Mouse (Mus musculus): ENCODE measurements around the gene Nme7. TPM values are rescaled to one million over a fixed set of nuclear protein-coding genes. Genes with fewer than 3 reads are reported as not detected.

Nme7 gene
- polyA plus RNA-seq, 1 experiment from 2014 or later, result 36.9 TPM

- H3K9me3 ChIP-seq (ENCODE audit: control insufficient read depth, low read depth, low read length), result no peaks in the 10 kb centered on the region
- H3K9ac ChIP-seq (replicated peaks; ENCODE audit: low read depth, low read length), result no peak overlapping the region
- WGBS, result 67% methylated on average over 7 of the region's 7 CpGs
- no peak overlapping the region for H3K27ac ChIP-seq (ENCODE audit: low read length)
- ATAC-seq (ENCODE audit: insufficient number of reproducible peaks, insufficient read depth, low FRiP score, low read depth), result no peak
- H3K4me1 ChIP-seq (ENCODE audit: control insufficient read depth, insufficient read depth, low read length), result no peaks in the 10 kb centered on the region
- H3K36me3 ChIP-seq (ENCODE audit: control insufficient read depth, insufficient read depth, low read length), result no peaks in the 10 kb centered on the region
- no peak overlapping the region for H3K4me3 ChIP-seq (ENCODE audit: low read depth, low read length)
- no peak overlapping the region for H3K4me2 ChIP-seq (replicated peaks; ENCODE audit: low read depth, low read length)
- H3K27me3 ChIP-seq (ENCODE audit: control insufficient read depth, insufficient read depth, low read length), result no peaks in the 10 kb centered on the region
Measured at GRCm38 (mm10) chr1:164374020-164374419, 70.1 kb downstream of the Nme7 start.

DNA sequence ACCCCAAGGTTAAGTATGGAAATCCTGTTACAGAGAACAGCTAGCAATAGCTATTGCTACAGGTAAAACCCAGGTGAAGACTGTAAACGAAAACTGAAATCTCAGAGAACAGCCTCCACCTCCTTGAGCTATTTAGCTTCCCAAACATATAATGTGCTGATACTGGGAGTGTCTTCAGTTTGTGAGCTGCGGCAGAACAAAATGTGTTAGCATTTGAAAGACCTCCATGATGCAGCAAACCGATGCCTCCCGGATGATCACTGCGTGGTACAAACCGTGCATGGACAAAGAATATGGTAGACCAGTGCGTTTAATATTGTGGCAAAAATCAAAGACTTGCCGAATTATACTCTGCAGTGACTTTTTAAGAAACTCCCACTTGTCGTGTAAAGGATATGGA, 71.7 kb downstream of the Nme7 start:
- no peaks in the 10 kb centered on the region for H3K4me1 ChIP-seq (ENCODE audit: control insufficient read depth, insufficient read depth, low read length)
- 94% methylated on average over 9 of the region's 9 CpGs for WGBS
- ATAC-seq (ENCODE audit: insufficient number of reproducible peaks, insufficient read depth, low FRiP score, low read depth), result no peak

DNA sequence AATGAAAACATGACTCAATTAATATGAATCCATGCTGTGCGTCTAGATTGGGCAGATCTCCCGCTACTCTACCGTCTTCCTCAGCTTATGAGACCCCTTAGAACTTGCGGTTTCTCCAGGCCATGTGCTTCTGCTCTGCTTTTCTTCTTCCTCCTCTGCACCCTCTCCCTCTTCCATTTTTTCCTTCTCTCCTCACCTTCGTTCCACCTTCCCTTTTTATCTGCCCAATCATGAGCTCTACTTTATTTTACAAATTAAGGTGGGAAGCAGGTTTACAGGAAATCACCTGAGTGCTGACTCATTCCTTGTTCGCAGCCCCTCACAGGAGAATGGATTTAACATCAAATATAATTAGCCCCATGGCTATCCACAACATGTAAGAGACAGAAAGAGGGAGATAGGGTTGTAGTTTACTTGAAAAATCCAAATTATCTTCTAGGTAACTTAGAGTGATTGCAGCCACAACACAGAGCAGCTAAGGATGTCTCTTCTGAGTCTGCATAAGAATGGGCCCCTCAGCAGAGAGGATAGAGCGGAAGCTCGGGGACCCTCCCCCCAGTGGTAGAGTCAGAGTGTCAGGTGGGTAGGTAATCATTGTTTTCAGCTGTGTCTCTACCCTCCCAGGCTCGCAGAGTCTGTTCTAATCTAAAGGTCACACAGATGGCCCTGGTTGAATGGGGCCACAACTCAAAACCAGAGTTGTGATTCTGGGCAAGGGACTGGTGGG, 73.0 kb downstream of the Nme7 start:
- H3K4me3 ChIP-seq (ENCODE audit: low read depth, low read length), result no peak overlapping the region
- H3K27ac ChIP-seq (ENCODE audit: low read length), result no peak overlapping the region
- H3K4me1 ChIP-seq (ENCODE audit: control insufficient read depth, insufficient read depth, low read length), result no peaks in the 10 kb centered on the region
- WGBS, result 78% methylated on average over 9 of the region's 9 CpGs
- no peak for ATAC-seq (ENCODE audit: insufficient number of reproducible peaks, insufficient read depth, low FRiP score, low read depth)
- no peak overlapping the region for H3K9ac ChIP-seq (replicated peaks; ENCODE audit: low read depth, low read length)
- H3K9me3 ChIP-seq (ENCODE audit: control insufficient read depth, low read depth, low read length), result no peaks in the 10 kb centered on the region
- H3K36me3 ChIP-seq (ENCODE audit: control insufficient read depth, insufficient read depth, low read length), result no peaks in the 10 kb centered on the region; the same call in 1 of the 2 replicates
- no peaks in the 10 kb centered on the region for H3K27me3 ChIP-seq (ENCODE audit: control insufficient read depth, insufficient read depth, low read length)
- H3K4me2 ChIP-seq (replicated peaks; ENCODE audit: low read depth, low read length), result no peak overlapping the region

More for the DNA sequence above, 71.7 kb downstream of the Nme7 start:
- no peaks in the 10 kb centered on the region; the same call in 1 of the 2 replicates for H3K36me3 ChIP-seq (ENCODE audit: control insufficient read depth, insufficient read depth, low read length)
- no peak overlapping the region for H3K9ac ChIP-seq (replicated peaks; ENCODE audit: low read depth, low read length)
- no peak overlapping the region for H3K4me3 ChIP-seq (ENCODE audit: low read depth, low read length)
- H3K4me2 ChIP-seq (replicated peaks; ENCODE audit: low read depth, low read length), result no peak overlapping the region
- no peak overlapping the region for H3K27ac ChIP-seq (ENCODE audit: low read length)
- no peaks in the 10 kb centered on the region for H3K9me3 ChIP-seq (ENCODE audit: control insufficient read depth, low read depth, low read length)
- H3K27me3 ChIP-seq (ENCODE audit: control insufficient read depth, insufficient read depth, low read length), result no peaks in the 10 kb centered on the region

GRCm38 (mm10) chr1:164383621-164384020, 79.7 kb downstream of the Nme7 start:
- 91% methylated on average over 8 of the region's 8 CpGs for WGBS
- H3K4me3 ChIP-seq (ENCODE audit: low read depth, low read length), result no peak overlapping the region
- H3K27me3 ChIP-seq (ENCODE audit: control insufficient read depth, insufficient read depth, low read length), result no peaks in the 10 kb centered on the region
- H3K4me1 ChIP-seq (ENCODE audit: control insufficient read depth, insufficient read depth, low read length), result no peaks in the 10 kb centered on the region
- no peak overlapping the region for H3K27ac ChIP-seq (ENCODE audit: low read length)
- no peak for ATAC-seq (ENCODE audit: insufficient number of reproducible peaks, insufficient read depth, low FRiP score, low read depth)
- H3K4me2 ChIP-seq (replicated peaks; ENCODE audit: low read depth, low read length), result no peak overlapping the region
- H3K9ac ChIP-seq (replicated peaks; ENCODE audit: low read depth, low read length), result no peak overlapping the region
- H3K9me3 ChIP-seq (ENCODE audit: control insufficient read depth, low read depth, low read length), result no peaks in the 10 kb centered on the region
- peaks cover 2% of the 10 kb centered on the region for H3K36me3 ChIP-seq (ENCODE audit: control insufficient read depth, insufficient read depth, low read length)

GRCm38 (mm10) chr1:164384354-164384753, 80.4 kb downstream of the Nme7 start:
- WGBS, result 95% methylated on average over 10 of the region's 10 CpGs
- no peaks in the 10 kb centered on the region for H3K27me3 ChIP-seq (ENCODE audit: control insufficient read depth, insufficient read depth, low read length)
- H3K4me3 ChIP-seq (ENCODE audit: low read depth, low read length), result no peak overlapping the region
- H3K9me3 ChIP-seq (ENCODE audit: control insufficient read depth, low read depth, low read length), result no peaks in the 10 kb centered on the region
- H3K27ac ChIP-seq (ENCODE audit: low read length), result no peak overlapping the region
- ATAC-seq (ENCODE audit: insufficient number of reproducible peaks, insufficient read depth, low FRiP score, low read depth), result no peak
- no peak overlapping the region for H3K4me2 ChIP-seq (replicated peaks; ENCODE audit: low read depth, low read length)
- peaks cover 2% of the 10 kb centered on the region for H3K36me3 ChIP-seq (ENCODE audit: control insufficient read depth, insufficient read depth, low read length)
- H3K9ac ChIP-seq (replicated peaks; ENCODE audit: low read depth, low read length), result no peak overlapping the region
- no peaks in the 10 kb centered on the region for H3K4me1 ChIP-seq (ENCODE audit: control insufficient read depth, insufficient read depth, low read length)

GRCm38 (mm10) chr1:164384972-164385371, 81.1 kb downstream of the Nme7 start:
- Histone ChIP-seq H3K9me3 (ENCODE audit: control insufficient read depth, low read depth, low read length) (no peaks in the 10 kb centered on the region), H3K9ac (replicated peaks; ENCODE audit: low read depth, low read length) (no peak overlapping the region), H3K4me3 (ENCODE audit: low read depth, low read length) (no peak overlapping the region), H3K27ac (ENCODE audit: low read length) (no peak overlapping the region), H3K4me2 (replicated peaks; ENCODE audit: low read depth, low read length) (no peak overlapping the region), H3K4me1 (ENCODE audit: control insufficient read depth, insufficient read depth, low read length) (no peaks in the 10 kb centered on the region), H3K36me3 (ENCODE audit: control insufficient read depth, insufficient read depth, low read length) (peaks cover 2% of the 10 kb centered on the region), H3K27me3 (ENCODE audit: control insufficient read depth, insufficient read depth, low read length) (no peaks in the 10 kb centered on the region)
- no peak for ATAC-seq (ENCODE audit: insufficient number of reproducible peaks, insufficient read depth, low FRiP score, low read depth)
- 88% methylated on average over 6 of the region's 6 CpGs for WGBS

DNA sequence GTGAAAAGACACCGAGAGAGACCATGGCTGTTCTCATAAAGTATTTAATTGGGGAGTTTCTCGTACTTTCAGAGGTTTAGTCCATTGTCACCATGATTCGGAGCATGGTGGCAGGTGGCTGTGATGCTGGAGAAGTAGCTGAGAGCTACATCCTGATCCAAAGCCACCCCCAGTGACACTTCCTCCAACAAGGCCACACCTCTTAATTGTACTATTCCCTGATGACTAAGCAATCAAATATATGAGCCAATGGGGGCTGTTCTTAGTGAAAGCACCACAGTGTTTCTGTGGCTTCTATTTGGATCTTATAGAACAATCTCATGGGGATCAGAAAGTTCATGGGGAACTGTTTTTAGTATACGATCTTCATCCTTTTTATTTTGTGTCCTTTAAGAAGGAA, 85.8 kb downstream of the Nme7 start:
- no peak overlapping the region for H3K27ac ChIP-seq (ENCODE audit: low read length)
- no peak for ATAC-seq (ENCODE audit: insufficient number of reproducible peaks, insufficient read depth, low FRiP score, low read depth)
- no peaks in the 10 kb centered on the region for H3K9me3 ChIP-seq (ENCODE audit: control insufficient read depth, low read depth, low read length)
- H3K4me3 ChIP-seq (ENCODE audit: low read depth, low read length), result no peak overlapping the region
- no peak overlapping the region for H3K4me2 ChIP-seq (replicated peaks; ENCODE audit: low read depth, low read length)
- no peaks in the 10 kb centered on the region for H3K27me3 ChIP-seq (ENCODE audit: control insufficient read depth, insufficient read depth, low read length)
- H3K9ac ChIP-seq (replicated peaks; ENCODE audit: low read depth, low read length), result no peak overlapping the region
- WGBS, result 95% methylated on average over 4 of the region's 4 CpGs
- no peaks in the 10 kb centered on the region for H3K4me1 ChIP-seq (ENCODE audit: control insufficient read depth, insufficient read depth, low read length)
- H3K36me3 ChIP-seq (ENCODE audit: control insufficient read depth, insufficient read depth, low read length), result no peaks in the 10 kb centered on the region

DNA sequence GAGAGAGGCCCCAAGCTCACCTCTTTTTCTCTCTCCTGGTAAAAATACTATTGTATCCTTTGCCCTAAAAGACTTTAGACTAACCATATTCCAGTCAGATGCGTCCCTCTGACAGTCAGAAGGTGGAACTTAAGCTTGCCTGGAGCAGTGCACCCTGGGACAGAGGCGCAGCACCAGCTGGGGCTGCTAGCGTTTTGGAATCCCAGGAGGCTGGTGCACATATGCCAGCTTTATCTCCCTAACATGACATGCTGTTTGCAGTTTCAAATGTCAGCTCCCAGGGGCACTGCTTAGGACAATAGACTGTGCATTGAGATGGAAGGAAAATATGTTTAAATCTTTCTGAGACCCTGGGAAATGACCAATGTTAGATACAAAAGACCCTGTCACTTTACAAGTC, 88.3 kb downstream of the Nme7 start:
- WGBS, result 39% methylated on average over 3 of the region's 3 CpGs
- Histone ChIP-seq H3K9me3 (ENCODE audit: control insufficient read depth, low read depth, low read length) (no peaks in the 10 kb centered on the region), H3K4me1 (ENCODE audit: control insufficient read depth, insufficient read depth, low read length) (no peaks in the 10 kb centered on the region), H3K36me3 (ENCODE audit: control insufficient read depth, insufficient read depth, low read length) (no peaks in the 10 kb centered on the region), H3K27me3 (ENCODE audit: control insufficient read depth, insufficient read depth, low read length) (no peaks in the 10 kb centered on the region), H3K4me3 (ENCODE audit: low read depth, low read length) (no peak overlapping the region), H3K4me2 (replicated peaks; ENCODE audit: low read depth, low read length) (no peak overlapping the region), H3K27ac (ENCODE audit: low read length) (no peak overlapping the region), H3K9ac (replicated peaks; ENCODE audit: low read depth, low read length) (no peak overlapping the region)
- no peak for ATAC-seq (ENCODE audit: insufficient number of reproducible peaks, insufficient read depth, low FRiP score, low read depth)
